In the genomic region with DNA sequence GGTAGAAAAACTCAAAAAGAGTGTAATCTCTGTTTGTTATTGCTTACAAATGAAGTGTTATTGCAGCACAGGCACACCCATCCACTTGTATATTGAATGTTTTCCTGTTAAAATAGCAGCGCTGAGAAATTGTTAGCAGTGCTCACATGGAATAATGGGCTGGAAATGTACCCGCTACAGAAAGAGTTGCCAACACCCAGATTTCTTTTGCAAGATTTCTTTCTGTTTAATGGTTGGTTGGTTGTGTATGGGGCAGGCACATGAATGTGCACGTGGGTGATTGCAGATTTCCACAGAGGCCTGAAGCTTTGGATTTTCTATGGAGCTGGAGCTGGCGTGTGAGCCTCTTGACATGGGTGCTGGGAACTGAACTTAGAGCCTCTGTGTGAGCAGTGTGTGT, we compare ENCODE assay signal across 15 mouse cellular contexts.
"Had no signal": no experiment of that assay in that cellular context is flagged by ENCODE, and none has a peak within 500 bp of the region (broad histone marks: within the 10 kb centered on the region; RNA-seq: fewer than 3 reads in every experiment).

No protein-coding gene starts in this region.

- H3K27me3 ChIP-seq: kidney, embryonic 15.5 days; limb, embryonic 13.5 days; liver, embryonic 15.5 days; midbrain, embryonic 12.5 days; neural tube, embryonic 12.5 days; stomach, embryonic 15.5 days had no signal

- H3K9me3 ChIP-seq: kidney, embryonic 15.5 days; limb, embryonic 13.5 days; liver, embryonic 15.5 days; midbrain, embryonic 12.5 days; neural tube, embryonic 12.5 days; stomach, embryonic 15.5 days had no signal

- H3K4me2 ChIP-seq: kidney, embryonic 15.5 days; limb, embryonic 13.5 days; liver, embryonic 11.5 days; liver, embryonic 15.5 days; midbrain, embryonic 12.5 days; neural tube, embryonic 12.5 days; stomach, embryonic 15.5 days had no signal

- H3K4me3 ChIP-seq: kidney, embryonic 15.5 days; limb, embryonic 13.5 days; liver, embryonic 15.5 days; midbrain, embryonic 12.5 days; neural tube, embryonic 12.5 days; stomach, embryonic 15.5 days had no signal

- H3K9ac ChIP-seq: kidney, embryonic 15.5 days; limb, embryonic 13.5 days; liver, embryonic 15.5 days; midbrain, embryonic 12.5 days; neural tube, embryonic 12.5 days; stomach, embryonic 15.5 days had no signal

- ATAC-seq: intestine, embryonic 16.5 days had no signal

- H3K36me3 ChIP-seq: kidney, embryonic 15.5 days; limb, embryonic 13.5 days; liver, embryonic 15.5 days; midbrain, embryonic 12.5 days; neural tube, embryonic 12.5 days; stomach, embryonic 15.5 days had no signal

- H3K27ac ChIP-seq: kidney, embryonic 15.5 days; limb, embryonic 13.5 days; liver, embryonic 15.5 days; midbrain, embryonic 12.5 days; neural tube, embryonic 12.5 days; stomach, embryonic 15.5 days had no signal

- DNase-seq: kidney, adult 2 months; kidney, postnatal 14 days; layer of hippocampus, adult 9-11 months; layer of hippocampus, postnatal 36 days; left cerebral cortex, postnatal 4 days; thymus, adult 2 months; thymus, postnatal 25 days had no signal

- H3K4me1 ChIP-seq: kidney, embryonic 15.5 days; limb, embryonic 13.5 days; liver, embryonic 15.5 days; midbrain, embryonic 12.5 days; neural tube, embryonic 12.5 days; stomach, embryonic 15.5 days had no signal
